Mouse (Mus musculus): Measurements from ENCODE around the gene Prkacb.

The Prkacb gene

GRCm38 (mm10) chr3:146712305-146712704 is 100.5 kb downstream of the Prkacb start:
- DNase-seq: no peak

- DNase-seq: no peak
These were observed 101.2 kb downstream of the Prkacb start for GRCm38 (mm10) chr3:146711559-146711958.

- no peak for DNase-seq
These were observed 101.7 kb downstream of the Prkacb start for GRCm38 (mm10) chr3:146711084-146711483.

GRCm38 (mm10) chr3:146709086-146709485 is 103.7 kb downstream of the Prkacb start:
- no peak for DNase-seq

GRCm38 (mm10) chr3:146708381-146708780 is 104.4 kb downstream of the Prkacb start:
- DNase-seq: no peak

- no peak for DNase-seq
These were observed 108.7 kb downstream of the Prkacb start for GRCm38 (mm10) chr3:146704099-146704498.

- no peak for DNase-seq
These were observed 112.7 kb downstream of the Prkacb start for GRCm38 (mm10) chr3:146700051-146700450.

- DNase-seq: no peak
These were observed 113.8 kb downstream of the Prkacb start for GRCm38 (mm10) chr3:146698982-146699381.

GRCm38 (mm10) chr3:146692547-146692946 is 120.2 kb downstream of the Prkacb start:
- no peak for DNase-seq

- DNase-seq: no peak
These were observed 125.6 kb downstream of the Prkacb start for GRCm38 (mm10) chr3:146687121-146687725.

GRCm38 (mm10) chr3:146686428-146686827 is 126.4 kb downstream of the Prkacb start:
- DNase-seq: no peak

GRCm38 (mm10) chr3:146684811-146685675 is 127.7 kb downstream of the Prkacb start, which contains the start of gene Samd13:
TSS of gene Samd13 (minus strand) at chr3:146685592.
- DNase-seq: peak in 1 of 2 experiments; percentile 15

- no peak for DNase-seq
These were observed 129.7 kb downstream of the Prkacb start for GRCm38 (mm10) chr3:146683095-146683494.

- peak; percentile 16 to 34 for DNase-seq
These were observed 130.6 kb downstream of the Prkacb start for GRCm38 (mm10) chr3:146682140-146682651.

GRCm38 (mm10) chr3:146681696-146682095 is 131.1 kb downstream of the Prkacb start:
- DNase-seq: no peak

GRCm38 (mm10) chr3:146680625-146681024 is 132.2 kb downstream of the Prkacb start:
- DNase-seq: no peak

GRCm38 (mm10) chr3:146679646-146680045 is 133.1 kb downstream of the Prkacb start:
- DNase-seq: no peak
